Mouse (Mus musculus) urinary bladder, postnatal 14 days (tissue): ENCODE data around the gene Sept9.

Experiments
- DNase-seq: peaks from one replicate; pipeline ENCODE4 v3.0.0; 2021; ENCODE audit warnings: low spot score

Gene Sept9

GRCm38 (mm10) chr11:117407651-117408441 is 208.4 kb downstream of the Sept9 start:
- DNase-seq: peak; percentile 18

GRCm38 (mm10) chr11:117408442-117409031 is 209.1 kb downstream of the Sept9 start:
- no peak for DNase-seq

- DNase-seq: no peak
Measured at GRCm38 (mm10) chr11:117409331-117409730, 209.9 kb downstream of the Sept9 start.

GRCm38 (mm10) chr11:117410059-117410458 is 210.6 kb downstream of the Sept9 start:
- no peak for DNase-seq

GRCm38 (mm10) chr11:117411663-117412062 is 212.2 kb downstream of the Sept9 start:
- DNase-seq: no peak
